Mouse (Mus musculus): ENCODE data around the gene Tmem273. TPM values are rescaled to one million over a fixed set of nuclear protein-coding genes. Genes with fewer than 3 reads are reported as not detected.

Tmem273 gene
- polyA plus RNA-seq (2015; fragmentation: Nextera tagmentation; extraction: Ambion mirVana) = 0.69 and 0.73 TPM in 2 replicates

DNA sequence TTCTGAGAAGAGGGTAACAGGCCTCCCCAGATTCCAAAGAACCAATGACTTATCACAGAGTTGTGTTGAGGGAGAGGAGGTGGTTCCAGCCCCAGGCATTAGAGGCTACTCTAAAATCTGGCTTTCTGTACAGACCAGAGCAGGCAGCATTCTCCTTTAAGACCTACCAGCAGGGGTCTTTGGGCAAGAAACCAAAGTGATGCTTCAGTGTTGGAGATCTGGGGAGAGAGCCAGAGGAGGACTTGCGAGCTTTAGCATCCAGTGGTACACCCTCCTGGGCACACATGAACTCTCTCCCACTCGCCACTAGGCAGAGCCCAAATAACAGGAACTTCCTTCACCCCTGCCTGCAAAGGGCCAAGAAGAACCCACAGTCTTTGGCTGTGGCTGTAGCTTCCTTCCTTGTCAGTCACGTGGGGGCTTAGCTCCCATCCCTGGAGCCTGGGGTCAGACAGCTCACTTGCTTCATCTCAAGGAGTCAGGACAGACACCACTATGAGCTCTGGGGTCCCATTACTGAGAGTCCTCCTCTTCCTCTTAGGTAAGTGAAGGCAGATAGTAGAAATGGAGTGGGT lies at the start of gene Tmem273:
Tmem273 (plus strand) TSS at position 408 of the 575 bp plus-strand sequence.
- H3K4me1 ChIP-seq (ENCODE audit: control insufficient read depth, insufficient read depth, low read length) = no peaks in the 10 kb centered on the region
- H3K9me3 ChIP-seq (replicated peaks; ENCODE audit: control insufficient read depth, low read length, poor library complexity, severe bottlenecking) = no peaks in the 10 kb centered on the region
- H3K9ac ChIP-seq (ENCODE audit: low read depth, low read length) = no peak within 1 kb of the TSS
- H3K4me2 ChIP-seq (ENCODE audit: low read length) = no peak within 1 kb of the TSS
- no peak within 1 kb of the TSS for H3K4me3 ChIP-seq (ENCODE audit: low read depth, low read length)
- H3K27me3 ChIP-seq (ENCODE audit: control insufficient read depth, insufficient read depth, low read depth, low read length) = no peaks in the 10 kb centered on the region
- H3K27ac ChIP-seq (ENCODE audit: low read length) = no peak within 1 kb of the TSS
- ATAC-seq = no peak
- no peaks in the 10 kb centered on the region for H3K36me3 ChIP-seq (ENCODE audit: control insufficient read depth, insufficient read depth, low read length)
- WGBS = 76% methylated on average over 3 of the region's 3 CpGs

- no peak for ATAC-seq
- H3K9me3 ChIP-seq (replicated peaks; ENCODE audit: control insufficient read depth, low read length, poor library complexity, severe bottlenecking) = peaks cover 5% of the 10 kb centered on the region; the same call in 1 of the 2 replicates
- H3K4me1 ChIP-seq (ENCODE audit: control insufficient read depth, insufficient read depth, low read length) = no peaks in the 10 kb centered on the region
- 87% methylated on average over 6 of the region's 6 CpGs for WGBS
- no peak overlapping the region for H3K27ac ChIP-seq (ENCODE audit: low read length)
- no peak overlapping the region for H3K9ac ChIP-seq (ENCODE audit: low read depth, low read length)
- H3K4me2 ChIP-seq (ENCODE audit: low read length) = no peak overlapping the region
- no peaks in the 10 kb centered on the region for H3K27me3 ChIP-seq (ENCODE audit: control insufficient read depth, insufficient read depth, low read depth, low read length)
- H3K36me3 ChIP-seq (ENCODE audit: control insufficient read depth, insufficient read depth, low read length) = no peaks in the 10 kb centered on the region
- H3K4me3 ChIP-seq (ENCODE audit: low read depth, low read length) = no peak overlapping the region
Observed at GRCm38 (mm10) chr14:32736561-32736960, 49.2 kb upstream of the Tmem273 start.

DNA sequence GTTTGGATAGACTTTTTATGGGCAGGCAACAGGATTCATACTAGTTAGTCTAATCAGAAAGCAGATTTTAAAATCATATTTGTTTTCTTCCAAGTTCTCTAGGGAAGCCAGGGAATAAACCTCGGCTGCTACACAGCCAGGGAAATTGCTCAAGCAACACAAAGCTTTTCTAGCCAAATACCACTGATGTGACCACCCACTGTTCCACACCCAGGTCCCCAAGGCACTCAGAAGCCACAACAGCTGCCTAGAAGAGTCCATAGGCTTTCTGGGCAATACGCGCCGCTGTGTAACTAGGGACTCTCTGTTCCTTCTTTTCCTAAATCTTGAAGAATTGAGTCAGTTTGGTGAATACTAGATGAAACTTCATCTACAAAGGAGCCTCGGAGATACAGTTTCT lies 47.2 kb upstream of the Tmem273 start:
- Histone ChIP-seq H3K9me3 (replicated peaks; ENCODE audit: control insufficient read depth, low read length, poor library complexity, severe bottlenecking) (peaks cover 5% of the 10 kb centered on the region; the same call in 1 of the 2 replicates), H3K9ac (ENCODE audit: low read depth, low read length) (no peak overlapping the region), H3K36me3 (ENCODE audit: control insufficient read depth, insufficient read depth, low read length) (no peaks in the 10 kb centered on the region), H3K27ac (ENCODE audit: low read length) (no peak overlapping the region), H3K4me1 (ENCODE audit: control insufficient read depth, insufficient read depth, low read length) (no peaks in the 10 kb centered on the region), H3K4me2 (ENCODE audit: low read length) (no peak overlapping the region), H3K27me3 (ENCODE audit: control insufficient read depth, insufficient read depth, low read depth, low read length) (no peaks in the 10 kb centered on the region), H3K4me3 (ENCODE audit: low read depth, low read length) (no peak overlapping the region)
- ATAC-seq = no peak
- WGBS = 91% methylated on average over 5 of the region's 5 CpGs

DNA sequence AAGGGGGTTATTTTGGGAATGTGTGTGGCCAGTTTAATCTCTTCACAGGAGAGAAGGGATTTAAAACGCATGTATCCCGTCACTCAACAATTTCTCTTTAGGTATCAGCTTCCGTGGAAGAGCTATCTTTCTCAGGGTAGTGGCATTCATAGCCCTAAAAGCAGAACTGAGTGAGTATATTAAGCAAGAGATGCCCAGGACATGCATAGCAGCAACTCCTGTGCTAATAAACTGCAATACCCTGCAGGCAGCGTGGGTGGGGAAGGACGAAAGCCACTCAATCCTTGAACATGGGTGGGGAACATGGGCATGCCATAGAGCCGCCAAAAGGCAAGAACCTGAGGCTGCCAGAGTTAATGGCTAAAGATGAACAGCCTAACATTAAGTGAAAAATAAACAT lies 37.2 kb upstream of the Tmem273 start:
- no peak overlapping the region for H3K4me2 ChIP-seq (ENCODE audit: low read length)
- no peaks in the 10 kb centered on the region for H3K27me3 ChIP-seq (ENCODE audit: control insufficient read depth, insufficient read depth, low read depth, low read length)
- ATAC-seq = no peak
- H3K9me3 ChIP-seq (replicated peaks; ENCODE audit: control insufficient read depth, low read length, poor library complexity, severe bottlenecking) = no peaks in the 10 kb centered on the region
- H3K36me3 ChIP-seq (ENCODE audit: control insufficient read depth, insufficient read depth, low read length) = no peaks in the 10 kb centered on the region
- H3K4me1 ChIP-seq (ENCODE audit: control insufficient read depth, insufficient read depth, low read length) = no peaks in the 10 kb centered on the region
- no peak overlapping the region for H3K9ac ChIP-seq (ENCODE audit: low read depth, low read length)
- no peak overlapping the region for H3K27ac ChIP-seq (ENCODE audit: low read length)
- H3K4me3 ChIP-seq (ENCODE audit: low read depth, low read length) = no peak overlapping the region
- WGBS = 79% methylated on average over 6 of the region's 6 CpGs

DNA sequence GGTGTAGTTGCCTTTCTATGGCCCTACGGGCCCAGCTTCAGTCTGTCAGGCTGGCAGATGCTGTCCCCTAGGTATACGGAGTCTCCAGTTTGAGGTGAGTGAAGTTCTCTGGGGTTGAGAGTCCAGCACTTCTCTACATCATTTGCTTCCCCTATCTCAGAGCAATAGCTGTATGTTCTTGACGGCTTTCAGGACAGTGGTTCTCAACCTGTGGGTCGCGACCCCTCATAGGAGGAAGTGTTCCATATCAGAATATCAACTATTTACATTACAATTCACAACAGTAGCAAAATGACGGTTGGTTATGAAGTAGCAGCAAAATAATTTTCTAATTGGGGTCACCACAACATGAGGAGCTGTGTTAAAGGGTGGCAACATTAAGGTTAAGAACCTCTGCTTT lies 35.0 kb upstream of the Tmem273 start:
- ATAC-seq = no peak
- no peak overlapping the region for H3K4me3 ChIP-seq (ENCODE audit: low read depth, low read length)
- H3K27me3 ChIP-seq (ENCODE audit: control insufficient read depth, insufficient read depth, low read depth, low read length) = no peaks in the 10 kb centered on the region
- no peak overlapping the region for H3K9ac ChIP-seq (ENCODE audit: low read depth, low read length)
- 94% methylated on average over 6 of the region's 6 CpGs for WGBS
- no peaks in the 10 kb centered on the region for H3K36me3 ChIP-seq (ENCODE audit: control insufficient read depth, insufficient read depth, low read length)
- H3K9me3 ChIP-seq (replicated peaks; ENCODE audit: control insufficient read depth, low read length, poor library complexity, severe bottlenecking) = no peaks in the 10 kb centered on the region
- no peaks in the 10 kb centered on the region for H3K4me1 ChIP-seq (ENCODE audit: control insufficient read depth, insufficient read depth, low read length)
- H3K4me2 ChIP-seq (ENCODE audit: low read length) = no peak overlapping the region
- no peak overlapping the region for H3K27ac ChIP-seq (ENCODE audit: low read length)

- H3K4me1 ChIP-seq (ENCODE audit: control insufficient read depth, insufficient read depth, low read length) = no peaks in the 10 kb centered on the region
- no peaks in the 10 kb centered on the region for H3K9me3 ChIP-seq (replicated peaks; ENCODE audit: control insufficient read depth, low read length, poor library complexity, severe bottlenecking)
- H3K27me3 ChIP-seq (ENCODE audit: control insufficient read depth, insufficient read depth, low read depth, low read length) = no peaks in the 10 kb centered on the region
- 72% methylated on average over 1 of the region's 1 CpGs for WGBS
- no peak overlapping the region for H3K4me3 ChIP-seq (ENCODE audit: low read depth, low read length)
- no peak overlapping the region for H3K4me2 ChIP-seq (ENCODE audit: low read length)
- ATAC-seq = no peak
- H3K27ac ChIP-seq (ENCODE audit: low read length) = no peak overlapping the region
- no peaks in the 10 kb centered on the region for H3K36me3 ChIP-seq (ENCODE audit: control insufficient read depth, insufficient read depth, low read length)
- no peak overlapping the region for H3K9ac ChIP-seq (ENCODE audit: low read depth, low read length)
Observed at GRCm38 (mm10) chr14:32754286-32754685, 31.5 kb upstream of the Tmem273 start.

- Histone ChIP-seq H3K27ac (ENCODE audit: low read length) (no peak overlapping the region), H3K9me3 (replicated peaks; ENCODE audit: control insufficient read depth, low read length, poor library complexity, severe bottlenecking) (no peaks in the 10 kb centered on the region), H3K9ac (ENCODE audit: low read depth, low read length) (no peak overlapping the region), H3K4me2 (ENCODE audit: low read length) (no peak overlapping the region), H3K4me1 (ENCODE audit: control insufficient read depth, insufficient read depth, low read length) (no peaks in the 10 kb centered on the region), H3K27me3 (ENCODE audit: control insufficient read depth, insufficient read depth, low read depth, low read length) (no peaks in the 10 kb centered on the region), H3K36me3 (ENCODE audit: control insufficient read depth, insufficient read depth, low read length) (no peaks in the 10 kb centered on the region), H3K4me3 (ENCODE audit: low read depth, low read length) (no peak overlapping the region)
- ATAC-seq = no peak
- WGBS = 95% methylated on average over 1 of the region's 1 CpGs
Observed at GRCm38 (mm10) chr14:32762177-32762576, 23.6 kb upstream of the Tmem273 start.

DNA sequence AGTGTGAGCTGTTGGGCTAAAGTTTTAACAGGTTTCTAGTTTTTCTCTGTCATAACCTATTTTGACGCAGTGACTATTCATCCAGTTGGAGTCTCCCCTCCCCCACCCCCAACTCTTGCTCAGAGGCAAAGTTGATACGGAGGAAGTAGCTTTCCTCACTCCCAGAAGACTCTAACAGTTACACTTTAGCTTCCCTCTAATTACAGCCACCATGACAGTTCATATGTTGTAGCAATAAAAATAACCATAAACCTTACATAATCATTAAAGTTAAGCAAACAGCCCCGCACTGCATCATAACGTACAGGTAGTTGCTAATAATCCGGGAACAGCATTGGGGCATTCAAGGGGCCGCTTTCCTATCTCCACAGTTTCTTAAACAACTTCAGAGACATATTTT lies 15.2 kb upstream of the Tmem273 start:
- 84% methylated on average over 6 of the region's 6 CpGs for WGBS
- Histone ChIP-seq H3K4me1 (ENCODE audit: control insufficient read depth, insufficient read depth, low read length) (no peaks in the 10 kb centered on the region), H3K36me3 (ENCODE audit: control insufficient read depth, insufficient read depth, low read length) (no peaks in the 10 kb centered on the region), H3K27ac (ENCODE audit: low read length) (no peak overlapping the region), H3K4me3 (ENCODE audit: low read depth, low read length) (no peak overlapping the region), H3K27me3 (ENCODE audit: control insufficient read depth, insufficient read depth, low read depth, low read length) (no peaks in the 10 kb centered on the region), H3K4me2 (ENCODE audit: low read length) (no peak overlapping the region), H3K9me3 (replicated peaks; ENCODE audit: control insufficient read depth, low read length, poor library complexity, severe bottlenecking) (no peaks in the 10 kb centered on the region), H3K9ac (ENCODE audit: low read depth, low read length) (no peak overlapping the region)
- ATAC-seq = no peak

- 85% methylated on average over 4 of the region's 4 CpGs for WGBS
- no peaks in the 10 kb centered on the region for H3K4me1 ChIP-seq (ENCODE audit: control insufficient read depth, insufficient read depth, low read length)
- ATAC-seq = no peak
- no peak overlapping the region for H3K27ac ChIP-seq (ENCODE audit: low read length)
- H3K36me3 ChIP-seq (ENCODE audit: control insufficient read depth, insufficient read depth, low read length) = no peaks in the 10 kb centered on the region
- H3K27me3 ChIP-seq (ENCODE audit: control insufficient read depth, insufficient read depth, low read depth, low read length) = no peaks in the 10 kb centered on the region
- H3K4me2 ChIP-seq (ENCODE audit: low read length) = no peak overlapping the region
- no peak overlapping the region for H3K9ac ChIP-seq (ENCODE audit: low read depth, low read length)
- H3K9me3 ChIP-seq (replicated peaks; ENCODE audit: control insufficient read depth, low read length, poor library complexity, severe bottlenecking) = no peaks in the 10 kb centered on the region
- H3K4me3 ChIP-seq (ENCODE audit: low read depth, low read length) = no peak overlapping the region
Observed at GRCm38 (mm10) chr14:32772085-32772484, 13.7 kb upstream of the Tmem273 start.
